Mouse (Mus musculus) liver, adult 2 months (tissue): ENCODE results near the gene Prkd2. TPM values are rescaled to one million over a fixed set of nuclear protein-coding genes. Genes with fewer than 3 reads are reported as not detected.

Source experiments
- DNase-seq: peaks from one replicate; pipeline ENCODE4 v3.0.0-alpha.2; 2011; ENCODE audit warnings: low read depth, low spot score; ENCODE audit errors: extremely low read depth
- H3K27ac ChIP-seq: fragments of 200-500 bp; replicated peaks from 2 replicates; pipeline ENCODE4 v1.5.1; 2012; ENCODE audit warnings: low read depth, mild to moderate bottlenecking, control low read depth, inconsistent platforms, low read length; ENCODE audit not compliant: insufficient read depth
- H3K27me3 ChIP-seq: fragments of 200-500 bp; 2 replicates; pipeline ENCODE4 v1.6.1; 2012; ENCODE audit warnings: mild to moderate bottlenecking, moderate library complexity, low read length, inconsistent platforms; ENCODE audit not compliant: control insufficient read depth, insufficient read depth
- H3K36me3 ChIP-seq: fragments of 200-500 bp; 2 replicates; pipeline ENCODE4 v1.6.1; 2012; ENCODE audit warnings: low read length, inconsistent platforms; ENCODE audit not compliant: control insufficient read depth, insufficient read depth
- H3K4me1 ChIP-seq: fragments of 200-500 bp; 2 replicates; pipeline ENCODE4 v1.6.1; 2011; ENCODE audit warnings: low read length; ENCODE audit not compliant: control insufficient read depth, insufficient read depth
- H3K4me3 ChIP-seq: fragments of 200-500 bp; 2 replicates; pipeline ENCODE4 v1.5.1; 2011; ENCODE audit warnings: low read depth, mild to moderate bottlenecking, control low read depth, low read length, moderate library complexity; ENCODE audit not compliant: insufficient read depth
- H3K79me2 ChIP-seq: fragments of 200-500 bp; 2 replicates; pipeline ENCODE4 v1.6.1; 2012; ENCODE audit warnings: inconsistent platforms, mild to moderate bottlenecking, low read length, moderate library complexity; ENCODE audit not compliant: control insufficient read depth, insufficient read depth
- H3K9ac ChIP-seq: fragments of 200-500 bp; 2 replicates; pipeline ENCODE4 v1.6.1; 2012; ENCODE audit warnings: low read depth, mild to moderate bottlenecking, control low read depth, inconsistent platforms, low read length
- CTCF ChIP-seq: fragments of 200-500 bp; IDR thresholded peaks from 2 replicates; pipeline ENCODE4 v1.5.1; 2011; ENCODE audit warnings: low read depth, low read length, control low read depth
- POLR2A ChIP-seq: fragments of 200-500 bp; IDR thresholded peaks from 2 replicates; pipeline ENCODE4 v1.6.1; 2011; ENCODE audit warnings: low read length, control low read depth; ENCODE audit not compliant: insufficient read depth; ENCODE audit errors: extremely low read depth
- WGBS: fragments of 180-500 bp; shearing (Covaris S2); methylation state at CpG from one replicate; pipeline ENCODE4 v1.1.7; 2018; 5-methylcytosine and 5-hydroxymethylcytosine counted together
- polyA plus RNA-seq: library from polyadenylated mRNA; depleted of rRNA; stranded (reverse); fragments of >200 nt; gene quantifications from 2 replicates; pipeline ENCODE4 v1.2.3, GENCODE M21; 2012
- total RNA-seq: library from RNA; depleted of rRNA; stranded (reverse); fragments of >200 nt; gene quantifications from 2 replicates; pipeline ENCODE4 v1.2.3, GENCODE M21; 2014

Gene Prkd2
- total and polyA plus RNA-seq, 2 experiments, result 2.5 to 11.7 TPM

DNA sequence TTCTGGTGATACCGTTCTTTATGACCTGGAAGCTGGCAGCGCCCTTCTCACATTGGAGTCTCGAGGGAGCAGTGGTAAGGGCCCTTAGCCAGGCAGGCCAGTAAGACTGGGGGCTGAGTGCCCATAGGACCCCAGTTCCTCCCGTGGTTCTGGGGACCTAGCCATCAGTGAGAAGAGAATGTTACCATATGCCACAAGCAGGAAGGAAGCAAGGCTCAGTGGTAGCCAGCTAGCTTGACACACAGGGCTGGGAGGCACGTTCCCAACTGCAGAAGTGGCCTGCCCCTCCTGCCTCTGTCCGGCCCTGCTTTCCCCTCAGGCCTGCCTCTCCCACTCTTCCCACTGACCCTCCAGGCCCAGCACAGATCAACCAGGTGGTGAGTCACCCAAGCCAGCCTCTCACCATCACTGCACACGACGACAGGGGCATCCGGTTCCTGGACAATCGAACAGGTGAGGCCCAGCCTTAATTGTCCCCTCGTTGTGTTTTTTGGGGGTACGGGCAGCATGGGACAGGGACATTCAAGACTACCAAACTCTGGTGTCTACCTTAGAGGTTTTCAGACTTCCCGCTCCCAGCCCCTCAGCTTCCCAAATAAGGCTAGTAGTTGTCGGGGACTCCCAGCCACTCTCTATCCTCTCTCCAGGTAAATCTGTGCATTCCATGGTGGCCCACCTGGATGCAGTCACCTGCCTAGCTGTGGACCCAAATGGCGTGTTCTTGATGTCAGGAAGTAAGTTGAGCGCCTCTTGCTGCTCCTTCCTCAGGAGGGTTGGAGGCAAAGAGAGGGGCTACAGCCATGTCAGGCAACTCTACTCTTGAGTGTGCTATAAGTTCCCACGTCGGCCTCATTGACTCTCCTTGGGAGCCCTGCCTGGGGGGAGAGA lies 4.5 kb upstream of the Prkd2 start:
- Histone ChIP-seq H3K79me2 (no peaks in the 10 kb centered on the region), H3K9ac (no peak overlapping the region), H3K4me3 (no peak overlapping the region), H3K36me3 (peaks cover 10% of the 10 kb centered on the region; the same call in 1 of the 2 replicates), H3K27me3 (no peaks in the 10 kb centered on the region), H3K4me1 (0 out of 2 replicates have a peak, but pooled peaks cover 4% of the 10 kb centered on the region), H3K27ac (no peak overlapping the region)
- no peak for TF ChIP-seq POLR2A
- no peak for TF ChIP-seq CTCF
- no peak for DNase-seq
- 93% methylated on average over 18 of the region's 18 CpGs for WGBS

GRCm38 (mm10) chr7:16838804-16839426 lies 3.8 kb upstream of the Prkd2 start:
- TF ChIP-seq POLR2A, result no peak
- H3K36me3 ChIP-seq, result peaks cover 8% of the 10 kb centered on the region; the same call in 1 of the 2 replicates
- no peak for DNase-seq
- H3K9ac ChIP-seq, result no peak overlapping the region
- H3K79me2 ChIP-seq, result peaks cover 3% of the 10 kb centered on the region; the same call in 1 of the 2 replicates
- no peak overlapping the region for H3K27ac ChIP-seq
- no peak overlapping the region for H3K4me3 ChIP-seq
- WGBS, result 90% methylated on average over 6 of the region's 6 CpGs
- no peaks in the 10 kb centered on the region for H3K27me3 ChIP-seq
- 0 out of 2 replicates have a peak, but pooled peaks cover 4% of the 10 kb centered on the region for H3K4me1 ChIP-seq

GRCm38 (mm10) chr7:16839427-16840108 lies 3.1 kb upstream of the Prkd2 start:
- 0 out of 2 replicates have a peak, but pooled peaks cover 4% of the 10 kb centered on the region for H3K4me1 ChIP-seq
- no peak for DNase-seq
- WGBS, result 95% methylated on average over 12 of the region's 12 CpGs
- no peak for TF ChIP-seq CTCF
- TF ChIP-seq POLR2A, result no peak
- H3K9ac ChIP-seq, result no peak overlapping the region
- peaks cover 3% of the 10 kb centered on the region; the same call in 1 of the 2 replicates for H3K36me3 ChIP-seq
- no peak overlapping the region for H3K27ac ChIP-seq
- no peak overlapping the region for H3K4me3 ChIP-seq
- H3K27me3 ChIP-seq, result no peaks in the 10 kb centered on the region
- peaks cover 3% of the 10 kb centered on the region; the same call in 1 of the 2 replicates for H3K79me2 ChIP-seq

GRCm38 (mm10) chr7:16840109-16840491 lies 2.6 kb upstream of the Prkd2 start:
- DNase-seq, result no peak
- Histone ChIP-seq H3K36me3 (no peaks in the 10 kb centered on the region), H3K27ac (no peak overlapping the region), H3K27me3 (no peaks in the 10 kb centered on the region), H3K4me3 (no peak overlapping the region), H3K79me2 (peaks cover 3% of the 10 kb centered on the region; the same call in 1 of the 2 replicates), H3K9ac (no peak overlapping the region), H3K4me1 (0 out of 2 replicates have a peak, but pooled peaks cover 4% of the 10 kb centered on the region)
- WGBS, result 89% methylated on average over 2 of the region's 2 CpGs
- TF ChIP-seq CTCF (no peak), POLR2A (no peak)

- Histone ChIP-seq H3K9ac (no peak overlapping the region), H3K4me1 (0 out of 2 replicates have a peak, but pooled peaks cover 4% of the 10 kb centered on the region), H3K27me3 (no peaks in the 10 kb centered on the region), H3K36me3 (no peaks in the 10 kb centered on the region), H3K27ac (peak overlapping the region; percentile 7; the same call in 1 of the 2 replicates), H3K4me3 (no peak overlapping the region), H3K79me2 (peaks cover 3% of the 10 kb centered on the region; the same call in 1 of the 2 replicates)
- no peak for TF ChIP-seq POLR2A
- no peak for TF ChIP-seq CTCF
- WGBS, result 79% methylated on average over 4 of the region's 4 CpGs
- no peak for DNase-seq
Measured at GRCm38 (mm10) chr7:16841078-16841477, 1.6 kb upstream of the Prkd2 start.
